Mouse (Mus musculus) olfactory bulb, adult 2 months (tissue): ENCODE results near the gene Vps8.

ENCODE experiments used
- CTCF ChIP-seq: fragments of 200-500 bp; IDR thresholded peaks from 2 replicates; pipeline ENCODE4 v1.5.1; 2012; ENCODE audit warnings: low read depth, mild to moderate bottlenecking, low read length, moderate library complexity; ENCODE audit not compliant: insufficient read depth
- POLR2A ChIP-seq: fragments of 200-500 bp; IDR thresholded peaks from 2 replicates; pipeline ENCODE4 v1.6.1; 2012; ENCODE audit warnings: mild to moderate bottlenecking, low read depth, low read length, moderate library complexity; ENCODE audit not compliant: insufficient read depth

DNA sequence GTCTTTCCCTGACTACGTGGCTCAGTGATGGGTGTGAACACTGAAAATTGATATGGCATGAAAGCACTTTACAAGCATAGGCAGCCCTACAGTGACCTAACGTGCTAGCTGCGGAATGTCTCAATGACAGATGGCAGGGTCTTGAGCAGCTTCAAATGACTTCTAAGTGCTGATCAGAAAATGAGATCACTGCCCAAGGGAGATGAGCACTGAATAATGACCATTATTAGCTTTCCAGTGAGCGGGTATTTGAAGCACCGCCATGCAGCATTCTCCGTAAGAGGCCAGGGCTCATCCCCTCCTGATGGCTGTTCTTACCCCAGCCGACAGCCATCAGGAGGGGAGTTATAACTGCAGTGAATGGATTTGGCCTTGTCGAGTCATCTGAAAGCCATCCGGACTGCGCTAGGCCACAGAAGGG is 153.1 kb downstream of the Vps8 start:
- no peak for TF ChIP-seq CTCF
- no peak for TF ChIP-seq POLR2A
